Mouse (Mus musculus) frontal cortex, postnatal 36 days (tissue): ENCODE data around the gene Hpd.
A peak's percentile ranks its signal among the peaks of the same experiment; 100 is the strongest.

Experiments
- DNase-seq, 2 experiments: peaks; one replicate each; pipeline ENCODE4 v3.0.0; 2022; ENCODE audit warnings: low spot score in 2 of 2

Hpd gene

DNA sequence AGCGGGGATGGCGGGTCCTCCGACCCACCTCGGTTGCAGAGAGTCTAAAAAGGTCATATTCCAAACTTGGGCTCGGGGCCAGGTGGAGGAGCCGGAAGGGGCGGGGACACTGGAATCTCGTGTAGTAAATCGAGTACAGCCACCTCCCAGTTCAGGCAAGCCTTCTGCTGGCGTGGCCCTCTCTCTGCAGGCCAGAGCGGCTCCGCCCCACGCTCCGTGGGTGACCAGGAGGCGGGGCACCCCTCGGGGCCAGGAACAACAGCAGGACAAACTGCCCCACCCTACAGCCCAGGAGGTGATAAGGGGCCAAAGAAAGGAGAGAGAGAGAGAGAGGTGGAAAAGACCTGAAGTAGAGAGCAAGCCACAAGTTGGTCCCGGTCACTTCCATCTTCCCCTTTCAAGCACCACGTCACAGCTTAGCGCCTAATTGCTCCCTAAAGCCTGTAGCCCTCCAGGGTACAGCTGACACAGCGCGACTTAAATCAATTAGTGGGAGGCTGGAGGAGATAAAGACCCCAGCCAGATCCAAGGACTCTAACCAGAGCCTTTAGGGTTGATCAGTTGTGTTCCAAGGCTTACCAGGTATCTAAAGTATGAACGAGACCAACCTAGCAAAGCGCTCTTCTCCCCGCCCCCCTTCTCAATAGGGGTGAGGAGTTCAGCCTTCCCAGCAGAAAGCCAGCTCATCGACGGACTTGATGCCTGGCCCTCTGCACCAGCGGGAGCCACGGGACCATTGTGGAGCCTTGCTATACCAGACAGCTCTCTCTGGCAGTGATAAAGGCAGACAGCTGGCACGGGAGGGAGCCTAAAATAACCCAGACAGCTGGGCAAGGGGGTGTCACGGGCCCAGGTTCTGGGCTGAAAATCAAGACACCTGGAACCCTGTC, 46.8 kb downstream of the Hpd start:
- peak; percentile 68 to 84 for DNase-seq

DNA sequence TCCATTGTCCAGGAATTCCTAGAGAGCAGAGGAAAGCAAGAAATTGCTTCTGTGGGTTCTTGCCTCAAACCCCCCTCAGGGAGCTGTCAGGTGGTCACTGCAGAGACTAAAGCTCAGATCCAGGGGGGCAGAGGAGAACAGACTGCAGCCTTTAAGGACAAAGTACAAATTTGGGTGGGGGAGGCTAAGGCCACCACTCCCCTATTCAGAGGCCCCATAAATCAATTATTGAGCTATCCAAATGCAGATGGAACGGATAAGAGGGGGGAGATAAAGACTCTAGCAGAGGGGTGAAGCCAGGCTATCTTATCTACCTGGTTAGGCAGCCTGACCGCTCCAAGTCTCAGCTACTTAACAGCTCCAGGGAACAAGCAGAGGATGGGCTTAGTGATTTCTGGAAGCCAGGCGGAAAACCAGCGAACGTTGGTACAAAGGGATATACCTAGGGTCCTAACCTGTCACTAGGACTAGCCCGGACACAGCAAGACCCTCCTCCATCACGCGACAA, 47.6 kb downstream of the Hpd start:
- no peak for DNase-seq

DNA sequence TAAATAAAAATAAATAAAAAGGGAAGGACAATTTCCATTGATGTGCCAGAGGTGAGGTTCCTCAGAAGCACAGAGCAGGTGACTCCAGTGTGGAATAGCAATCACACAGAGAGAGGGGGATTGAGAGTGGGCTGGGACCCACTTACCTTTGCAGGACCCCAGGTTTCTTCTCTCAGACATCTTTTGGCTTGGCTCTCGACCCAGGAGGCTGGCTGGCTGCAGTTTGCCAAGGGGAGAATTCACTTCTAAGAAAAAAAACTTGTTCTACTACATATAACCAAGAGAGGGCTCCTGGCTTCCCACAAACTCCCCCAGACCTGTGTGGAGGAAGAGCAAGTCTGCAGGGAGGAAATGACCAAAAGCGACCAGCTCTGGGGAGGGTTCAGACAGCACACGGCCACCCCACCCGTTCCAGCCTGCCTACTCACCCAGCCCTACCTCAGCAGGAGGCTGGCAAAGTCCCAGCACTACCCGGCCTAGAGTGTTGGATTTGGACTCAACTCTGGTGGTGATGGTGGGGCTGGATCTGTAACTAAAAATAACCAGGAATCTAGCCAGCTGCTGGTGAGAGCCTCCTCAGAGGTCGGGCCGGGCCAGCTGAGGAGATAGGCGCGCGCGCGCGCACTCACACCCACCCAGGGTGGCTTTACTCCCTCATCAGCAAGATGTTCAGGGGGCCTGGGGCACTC, 48.2 kb downstream of the Hpd start:
- peak; percentile 49 to 60 for DNase-seq

GRCm38 (mm10) chr5:123133784-123134143, 48.8 kb downstream of the Hpd start:
- DNase-seq = no peak

GRCm38 (mm10) chr5:123133083-123133783, 49.3 kb downstream of the Hpd start:
- DNase-seq = peak; percentile 92

GRCm38 (mm10) chr5:123132308-123133071, 50.0 kb downstream of the Hpd start, which contains the start of gene Rhof:
Gene Rhof, minus strand, starts transcription at chr5:123132692.
- DNase-seq = peak; percentile 83 to 89

DNA sequence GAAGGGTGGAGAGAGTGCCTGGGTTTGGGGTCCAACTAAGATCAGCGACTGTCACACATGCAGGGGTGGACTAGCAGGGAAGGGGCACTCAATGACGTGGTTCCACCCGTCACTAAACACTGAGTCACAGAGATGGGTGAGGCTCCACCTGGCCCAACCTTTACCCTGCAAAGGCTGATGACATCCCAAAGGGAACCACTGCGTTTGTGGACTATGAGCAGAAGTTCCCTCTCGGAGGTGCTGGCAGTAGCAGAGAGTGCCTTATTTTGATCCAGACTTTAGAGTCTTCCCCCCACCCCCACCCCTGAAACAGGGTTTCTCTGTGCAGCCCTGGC, 51.7 kb downstream of the Hpd start:
- no peak for DNase-seq

DNA sequence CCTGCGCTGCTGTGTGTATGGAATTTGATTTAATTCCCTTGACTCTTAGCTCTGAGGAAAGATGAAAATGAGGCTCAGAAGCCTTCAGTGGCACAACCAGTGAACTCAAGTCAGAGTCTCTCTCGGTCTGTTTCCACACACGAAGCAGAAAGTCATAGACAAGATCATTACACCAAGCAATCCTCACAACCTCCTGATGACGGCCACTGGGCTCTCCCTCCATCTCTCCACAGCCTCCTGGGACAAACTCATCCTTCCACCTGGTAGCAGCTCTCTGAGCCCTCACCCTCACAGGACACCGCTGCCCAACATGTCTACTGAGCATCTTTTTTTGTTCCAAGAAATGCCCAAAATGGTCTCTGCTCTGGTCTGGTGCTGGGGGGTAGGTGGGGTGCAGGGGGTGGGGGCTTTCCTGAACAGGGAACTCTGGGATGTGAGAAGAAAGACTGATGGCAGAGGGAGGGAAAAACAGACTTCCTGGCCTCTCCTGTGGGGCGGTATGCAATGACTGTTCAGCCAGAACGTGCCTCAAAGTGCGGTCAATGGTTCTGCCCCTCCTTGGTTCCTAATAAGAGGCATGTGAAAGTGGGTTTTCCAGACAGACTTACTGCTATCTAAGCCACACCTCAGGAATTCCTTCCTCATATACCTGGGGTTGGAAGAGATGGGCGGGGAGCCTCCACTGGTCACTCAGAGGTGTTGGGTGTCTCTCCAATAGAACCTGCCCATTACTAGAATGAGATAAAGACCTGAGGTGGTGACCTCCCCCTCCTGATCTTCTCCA, 52.3 kb downstream of the Hpd start:
- no peak for DNase-seq

- no peak for DNase-seq
Measured at GRCm38 (mm10) chr5:123129170-123129757, 53.3 kb downstream of the Hpd start.

DNA sequence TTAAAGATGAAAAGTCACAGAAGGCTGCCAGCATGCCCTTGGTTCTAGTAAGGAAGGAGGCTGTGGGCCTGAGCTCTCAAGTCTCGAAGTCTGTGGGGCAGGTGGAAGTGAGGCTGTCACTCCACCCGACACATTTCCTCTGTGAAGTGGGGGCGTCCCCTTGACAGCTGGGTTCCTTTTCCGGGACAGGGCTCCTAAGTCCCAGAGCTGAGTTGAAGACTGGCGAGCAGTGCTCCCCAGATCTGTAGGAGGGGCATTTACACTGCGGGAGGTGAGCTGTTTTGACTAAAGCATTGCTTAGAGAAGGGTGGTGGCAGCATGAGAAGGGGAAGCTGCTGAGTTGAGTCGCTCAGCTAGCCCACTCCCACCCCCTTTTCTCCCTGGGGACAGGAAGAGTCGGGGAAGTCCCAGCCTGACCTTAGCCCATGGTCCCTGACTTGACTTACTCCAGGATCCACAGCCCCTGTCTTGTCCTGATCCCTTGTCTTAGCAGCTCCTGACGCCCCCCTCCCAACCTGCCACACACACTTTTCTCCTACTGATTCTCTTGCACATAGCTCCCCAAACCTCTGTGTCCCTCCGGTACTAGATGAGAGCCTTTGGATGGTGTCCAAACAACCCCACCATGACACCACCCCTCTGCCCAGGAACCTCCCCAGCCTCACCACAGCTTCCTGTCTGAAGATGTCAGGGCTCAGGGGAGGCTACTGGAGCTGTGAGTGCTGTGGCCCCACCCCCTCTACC, 53.9 kb downstream of the Hpd start:
- DNase-seq = no peak

GRCm38 (mm10) chr5:123127031-123127430, 55.5 kb downstream of the Hpd start:
- DNase-seq = no peak

DNA sequence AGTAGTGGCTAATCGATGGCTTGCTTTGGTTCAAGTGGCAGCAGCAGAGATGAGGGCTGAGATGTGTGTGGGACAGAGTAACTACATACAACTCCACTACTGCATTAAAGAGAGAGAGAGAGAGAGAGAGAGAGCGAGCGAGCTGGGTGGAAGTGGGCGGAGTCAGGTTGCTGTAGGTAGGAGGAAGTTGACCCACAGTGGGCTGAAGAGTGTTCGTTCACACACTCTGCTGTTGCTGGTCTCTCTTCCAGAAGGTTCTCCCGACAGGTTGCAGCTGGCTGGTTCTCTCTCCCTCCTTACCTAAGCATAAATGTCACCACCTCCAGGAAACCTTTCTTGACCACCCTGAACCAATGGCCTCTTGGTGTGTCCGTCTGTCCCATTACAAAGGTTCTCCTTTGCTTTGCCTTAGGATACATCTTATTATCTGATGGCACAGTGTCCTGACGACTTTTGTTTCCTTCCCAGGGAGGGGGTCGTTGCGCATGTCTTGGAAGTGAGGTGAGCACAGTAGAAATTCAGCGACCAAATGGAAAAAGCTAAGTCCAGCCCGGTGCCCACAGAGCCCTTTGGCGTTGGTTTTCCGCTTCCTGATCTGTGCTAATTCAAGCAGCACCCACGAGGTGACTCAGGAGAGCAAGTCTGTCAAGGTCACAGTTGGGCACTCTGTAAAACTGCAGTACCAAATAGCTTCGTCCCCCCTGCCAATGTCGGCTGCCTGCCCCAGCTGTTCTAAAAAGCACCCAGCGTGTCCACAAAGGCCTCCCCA, 56.7 kb downstream of the Hpd start:
- no peak for DNase-seq

GRCm38 (mm10) chr5:123125105-123125504, 57.4 kb downstream of the Hpd start:
- DNase-seq = no peak

DNA sequence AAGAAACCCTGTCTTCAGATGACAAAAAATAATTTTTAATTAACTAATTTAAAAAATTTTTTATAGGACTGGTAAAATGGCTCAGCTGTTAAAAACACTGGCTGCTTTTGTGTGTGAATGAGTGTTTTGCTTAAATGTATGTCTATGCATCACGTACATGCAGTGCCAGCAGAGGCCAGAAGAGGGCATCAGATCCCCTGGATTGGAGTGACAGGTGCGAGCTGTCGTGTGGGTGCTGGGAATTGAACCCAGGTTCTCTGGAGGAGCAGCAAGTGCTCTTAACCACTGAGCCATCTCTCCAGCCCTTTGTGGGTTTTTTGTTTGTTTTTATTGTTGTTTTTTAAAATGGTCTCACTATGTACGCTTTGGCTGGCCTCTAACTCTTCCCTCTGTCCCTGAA, 60.3 kb downstream of the Hpd start:
- no peak for DNase-seq
